Mouse (Mus musculus): ENCODE measurements around the gene Smchd1.

DNA sequence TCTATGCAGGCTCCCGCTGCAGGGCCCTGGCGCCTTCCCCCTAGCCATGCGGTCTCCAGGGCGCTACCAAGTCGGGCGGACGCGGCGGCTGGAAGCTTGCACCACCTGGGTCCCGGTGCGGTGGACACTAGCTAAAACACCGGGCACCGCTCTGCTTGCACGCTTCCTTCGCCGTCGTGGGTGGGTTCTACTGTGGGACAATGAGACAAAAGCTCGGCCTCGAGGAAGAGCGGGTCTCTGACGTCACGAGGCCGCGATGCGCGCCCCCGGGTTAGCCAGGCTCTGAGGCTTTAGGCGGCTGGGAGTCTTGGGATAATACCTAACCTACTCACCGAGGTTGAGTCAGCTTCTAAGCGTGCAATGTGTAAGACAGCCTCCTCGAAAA is 554 bp upstream of the Smchd1 start:
- TF ChIP-seq POLR2A (IDR thresholded peaks at IDR 0.05; ENCODE audit: low read depth, low read length) (no peak), CTCF (IDR thresholded peaks at IDR 0.05; ENCODE audit: extremely low read depth, insufficient read length, insufficient replicate concordance, low read depth, low read length) (no peak)
